Mouse (Mus musculus): ENCODE results near the gene Zscan26.
A peak's percentile ranks its signal among the peaks of the same experiment; 100 is the strongest.
"Not testable (repeated sequence)": the region's sequence is repeated elsewhere in the genome, so short reads cannot be mapped to it uniquely, and the experiment has no call there.

The Zscan26 gene

GRCm38 (mm10) chr13:21453449-21453848 is at the start of gene Zscan26:
Gene Zscan26 (minus strand): TSS chr13:21453730.
- peak; percentile 85 for DNase-seq (ENCODE audit: low spot score)

DNA sequence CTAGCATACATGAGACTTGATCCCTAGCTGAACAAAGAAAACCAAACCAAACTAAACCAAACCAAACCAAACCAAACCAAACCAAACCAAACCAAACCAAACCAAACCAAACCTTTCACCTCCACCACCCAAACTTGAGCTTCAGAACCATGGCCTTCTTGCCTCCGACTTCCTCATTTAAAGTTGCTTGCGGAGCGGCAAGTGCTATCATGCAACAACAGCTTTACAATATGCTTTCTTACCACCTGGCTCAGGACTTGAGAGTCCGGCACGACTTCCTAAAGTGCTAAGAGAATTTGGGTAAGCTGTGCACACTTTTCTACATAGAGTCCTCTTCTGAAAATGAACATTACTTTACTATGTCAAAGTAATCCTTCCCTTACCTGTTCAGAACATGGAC is 48.8 kb upstream of the Zscan26 start:
- DNase-seq (ENCODE audit: low spot score): no peak

DNA sequence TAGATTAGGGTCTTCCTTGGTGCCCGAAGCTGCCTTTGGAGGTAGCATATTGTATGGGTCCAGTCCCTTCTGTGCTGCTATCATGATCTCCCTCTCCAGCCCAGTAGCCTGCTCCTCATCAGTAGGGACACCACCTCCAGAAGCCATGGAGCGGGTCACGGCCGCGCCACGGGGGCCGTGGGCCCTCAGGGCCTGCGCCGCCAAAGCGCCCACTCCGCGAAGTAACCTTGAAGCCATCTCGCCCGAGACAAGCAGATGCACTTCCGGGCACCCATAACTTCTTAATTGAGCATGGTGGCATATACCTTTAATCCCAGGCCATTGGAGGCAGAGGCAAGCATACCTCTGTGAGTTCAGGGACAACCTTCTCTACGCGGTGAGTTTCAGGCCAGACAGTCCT is 47.7 kb upstream of the Zscan26 start, which contains the start of gene Gm11273:
Gene Gm11273, minus strand, starts transcription at position 237 of the 400 bp plus-strand sequence.
- not testable (repeated sequence) for DNase-seq (ENCODE audit: low spot score)

DNA sequence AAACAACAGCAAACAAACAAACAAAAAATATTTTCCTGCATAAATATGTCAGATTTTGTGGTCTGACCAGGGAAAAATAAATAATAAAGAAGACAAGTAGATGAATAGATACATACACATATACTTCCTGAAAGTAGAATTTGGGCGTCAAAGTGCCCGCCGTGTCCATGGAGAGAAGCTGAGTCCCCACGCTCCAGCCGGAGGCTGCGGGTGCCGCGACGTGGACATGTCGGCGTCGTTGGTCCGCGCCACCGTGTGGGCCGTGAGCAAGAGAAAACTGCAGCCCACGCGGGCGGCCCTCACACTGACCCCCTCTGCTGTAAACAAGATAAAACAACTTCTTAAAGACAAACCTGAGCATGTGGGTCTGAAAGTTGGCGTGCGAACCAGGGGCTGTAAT is 41.5 kb upstream of the Zscan26 start, which contains the start of gene AK157302:
Gene AK157302, plus strand, starts transcription at position 144 of the 400 bp plus-strand sequence.
- DNase-seq (ENCODE audit: low spot score): no peak

DNA sequence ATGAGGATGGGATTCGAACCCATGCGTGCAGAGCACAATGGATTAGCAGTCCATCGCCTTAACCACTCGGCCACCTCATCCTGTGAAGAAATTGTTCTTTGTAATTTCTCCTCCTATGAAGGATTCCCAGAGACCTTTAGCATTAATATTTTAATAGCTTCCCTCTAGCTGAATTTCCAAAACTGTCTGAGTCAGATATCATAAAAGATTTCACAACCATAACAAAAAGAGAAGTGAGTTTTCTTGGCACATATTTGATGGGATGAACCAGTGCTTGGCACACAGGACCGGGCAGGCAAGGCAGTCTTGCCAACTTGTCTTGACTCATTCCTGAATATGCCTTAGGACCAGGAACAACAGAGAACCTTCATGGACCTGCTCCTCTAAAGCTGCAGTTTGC is 39.3 kb upstream of the Zscan26 start:
- DNase-seq (ENCODE audit: low spot score): no peak

- no peak for DNase-seq (ENCODE audit: low spot score)
These were observed 33.4 kb upstream of the Zscan26 start for GRCm38 (mm10) chr13:21486881-21487280.

GRCm38 (mm10) chr13:21478759-21479670 is 25.5 kb upstream of the Zscan26 start, which contains the start of the genes Zkscan4 and Gm10065:
Gene Zkscan4 (plus strand): TSS chr13:21478907.
Gene Gm10065 (minus strand): TSS chr13:21479441.
- peak; percentile 79 for DNase-seq (ENCODE audit: low spot score)

GRCm38 (mm10) chr13:21472427-21472826 is 18.9 kb upstream of the Zscan26 start:
- no peak for DNase-seq (ENCODE audit: low spot score)

DNA sequence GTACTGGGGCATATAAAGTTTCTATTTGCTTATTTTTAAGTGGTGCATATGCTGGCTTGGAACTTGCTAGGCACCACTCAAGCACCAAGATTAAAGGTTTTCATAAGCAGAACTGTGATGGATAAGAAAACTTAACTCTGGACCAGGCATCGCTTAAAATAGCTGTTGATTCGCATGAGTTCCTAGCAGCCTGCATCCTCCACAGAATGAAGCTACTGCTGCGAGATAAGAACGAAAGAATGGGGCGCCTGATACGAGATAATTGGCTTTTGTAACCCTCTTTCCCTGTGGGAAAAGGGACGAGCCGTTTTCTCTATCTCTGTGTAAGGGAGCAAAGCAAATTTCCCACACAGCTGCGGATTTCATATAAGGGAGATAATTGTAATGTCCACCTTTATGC is 15.6 kb upstream of the Zscan26 start:
- DNase-seq (ENCODE audit: low spot score): no peak

DNA sequence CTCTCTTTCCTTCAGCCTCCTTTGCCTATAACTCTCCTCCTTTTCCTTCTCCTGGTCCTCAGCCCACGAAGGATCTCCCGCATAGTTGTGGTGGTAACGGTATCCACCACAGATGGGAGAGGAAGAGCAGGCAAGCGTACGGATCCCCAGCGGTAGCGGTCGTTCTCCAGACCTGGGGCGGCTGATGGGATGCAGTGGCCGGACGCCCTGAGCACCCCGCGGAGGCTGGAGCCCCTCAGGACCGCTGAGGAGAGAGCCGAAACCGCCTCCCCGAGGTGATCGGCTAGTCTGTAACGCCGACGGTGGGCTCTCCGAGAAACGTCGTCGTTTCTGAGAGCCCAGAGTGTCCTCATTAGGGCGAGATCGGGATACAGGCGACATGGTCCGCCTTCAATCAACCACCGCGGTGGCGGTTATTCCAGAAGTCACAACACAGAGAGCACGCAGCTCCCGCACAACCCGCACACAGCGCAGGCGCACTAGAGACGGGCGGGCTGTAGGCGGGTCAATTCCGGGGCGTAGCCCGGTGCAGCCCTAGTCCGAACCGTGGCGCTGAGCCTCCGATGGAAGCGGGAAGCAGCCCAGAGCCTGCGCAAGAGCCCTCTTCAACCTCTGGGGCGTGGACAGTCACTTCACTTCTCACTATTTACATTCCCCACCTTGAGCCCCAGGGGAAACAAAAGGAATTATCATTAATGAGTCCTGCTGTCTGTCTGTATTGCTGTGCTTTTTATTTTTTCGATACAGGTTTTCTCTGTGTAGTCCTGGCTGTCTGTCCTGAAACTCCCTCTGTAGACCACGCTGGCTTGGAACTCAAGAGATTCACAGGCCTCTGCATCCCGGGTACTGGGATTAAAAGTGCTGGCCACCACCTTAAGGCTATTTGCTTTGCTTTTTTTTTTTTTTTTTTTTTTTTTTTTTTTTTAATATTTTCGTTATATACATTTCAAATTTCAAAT is 14.8 kb upstream of the Zscan26 start, which contains the start of gene Nkapl:
Gene Nkapl, minus strand, starts transcription at position 449 of the 959 bp plus-strand sequence.
- DNase-seq (ENCODE audit: low spot score): no peak

DNA sequence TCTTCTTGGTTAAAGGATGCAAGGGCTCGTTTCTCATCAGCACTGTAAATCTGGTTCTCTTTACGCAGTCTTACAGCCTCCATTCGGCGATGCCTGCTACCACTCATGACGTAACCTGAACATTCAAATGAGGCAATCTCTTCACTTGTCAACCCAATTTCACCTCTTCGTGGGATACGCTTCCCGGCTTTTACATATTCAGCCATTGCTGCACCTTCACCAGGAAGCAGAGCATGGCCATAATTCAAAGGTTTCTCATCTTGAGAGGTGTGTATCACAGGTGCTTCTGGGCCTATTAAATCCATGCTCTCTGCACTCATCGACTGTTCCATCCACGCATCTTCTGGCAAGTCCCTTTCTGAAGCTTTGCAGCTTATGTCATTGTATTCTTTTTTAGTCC is 13.8 kb upstream of the Zscan26 start:
- DNase-seq (ENCODE audit: low spot score): no peak

GRCm38 (mm10) chr13:21462516-21462915 is 9.0 kb upstream of the Zscan26 start:
- DNase-seq (ENCODE audit: low spot score): not testable (repeated sequence)

DNA sequence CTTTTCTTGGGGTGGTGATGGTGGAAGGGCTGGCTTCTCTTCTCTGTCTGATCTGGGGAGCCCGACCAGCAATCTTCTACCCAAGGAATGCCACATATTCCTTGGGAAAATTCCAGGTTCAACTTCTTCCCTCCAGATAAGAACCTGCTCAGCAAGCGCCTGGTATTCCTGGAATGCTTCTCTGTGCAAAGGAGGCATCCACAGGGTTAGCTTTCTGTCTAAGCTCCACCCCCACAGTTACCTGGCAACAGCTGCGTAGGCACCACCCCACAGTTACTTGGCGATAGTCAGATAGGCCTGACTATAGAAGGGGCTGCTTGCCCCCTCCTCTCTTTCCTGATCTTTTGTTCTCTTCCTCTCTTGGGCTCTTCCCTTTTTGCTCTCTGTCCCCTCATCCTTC is 2.8 kb upstream of the Zscan26 start:
- no peak for DNase-seq (ENCODE audit: low spot score)

- no peak for DNase-seq (ENCODE audit: low spot score)
These were observed 603 bp upstream of the Zscan26 start for GRCm38 (mm10) chr13:21454133-21454532.

GRCm38 (mm10) chr13:21453042-21453441 is 488 bp downstream of the Zscan26 start:
- no peak for DNase-seq (ENCODE audit: low spot score)

DNA sequence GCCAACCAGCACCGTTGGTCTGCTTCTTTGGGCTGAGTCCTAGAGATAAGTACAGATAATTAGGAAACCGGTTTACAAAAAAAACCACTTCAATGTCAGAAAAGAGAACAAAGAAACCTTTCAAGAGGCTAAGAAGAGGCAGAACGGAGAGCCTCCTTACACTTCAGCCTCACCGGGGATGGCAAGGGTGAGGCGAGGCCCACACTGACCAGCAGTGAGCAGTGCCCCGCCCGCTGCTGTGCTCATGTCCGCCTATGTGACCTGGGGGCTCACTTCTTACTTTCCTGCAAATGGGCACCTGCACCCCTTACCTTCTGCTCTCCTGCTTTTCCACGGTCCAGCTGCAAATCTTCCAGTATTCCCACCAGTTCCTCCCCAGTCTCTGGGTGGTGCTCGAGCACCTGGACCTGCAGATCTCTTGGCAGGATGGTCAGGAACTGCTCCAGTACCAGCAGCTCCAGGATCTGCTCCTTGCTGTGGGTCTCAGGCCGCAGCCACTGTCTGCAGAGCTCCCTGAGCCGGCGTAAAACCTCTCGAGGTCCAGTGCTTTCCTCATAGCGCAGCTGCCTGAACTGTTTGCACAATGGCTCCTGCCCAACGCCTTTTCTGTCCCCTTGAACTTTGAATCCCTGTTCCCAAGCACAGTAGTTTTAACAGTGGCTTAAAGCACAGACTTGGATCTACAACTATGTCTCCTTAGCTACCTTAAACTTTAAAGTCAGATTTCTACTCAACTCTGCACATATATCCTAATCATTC is 5.5 kb downstream of the Zscan26 start:
- DNase-seq (ENCODE audit: low spot score): no peak

- DNase-seq (ENCODE audit: low spot score): no peak
These were observed 6.7 kb downstream of the Zscan26 start for GRCm38 (mm10) chr13:21446796-21447195.

DNA sequence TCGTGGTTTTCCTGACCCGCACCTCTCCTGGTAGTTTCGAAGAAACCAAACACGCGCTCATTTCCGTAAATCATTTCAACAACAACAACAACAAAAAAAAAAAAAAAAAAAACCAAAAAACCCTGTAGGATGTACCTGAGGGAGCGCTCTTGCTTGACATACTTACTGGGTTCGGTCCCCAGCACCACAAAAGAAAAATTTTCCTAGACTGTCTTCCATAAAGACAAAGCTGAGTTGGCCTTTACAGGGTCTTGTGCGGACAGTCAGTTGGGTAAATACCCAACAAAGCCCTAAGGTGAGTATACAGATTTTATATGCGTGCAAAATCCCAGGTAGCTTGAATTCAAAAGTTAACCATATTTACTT is 12.3 kb downstream of the Zscan26 start:
- DNase-seq (ENCODE audit: low spot score): no peak

DNA sequence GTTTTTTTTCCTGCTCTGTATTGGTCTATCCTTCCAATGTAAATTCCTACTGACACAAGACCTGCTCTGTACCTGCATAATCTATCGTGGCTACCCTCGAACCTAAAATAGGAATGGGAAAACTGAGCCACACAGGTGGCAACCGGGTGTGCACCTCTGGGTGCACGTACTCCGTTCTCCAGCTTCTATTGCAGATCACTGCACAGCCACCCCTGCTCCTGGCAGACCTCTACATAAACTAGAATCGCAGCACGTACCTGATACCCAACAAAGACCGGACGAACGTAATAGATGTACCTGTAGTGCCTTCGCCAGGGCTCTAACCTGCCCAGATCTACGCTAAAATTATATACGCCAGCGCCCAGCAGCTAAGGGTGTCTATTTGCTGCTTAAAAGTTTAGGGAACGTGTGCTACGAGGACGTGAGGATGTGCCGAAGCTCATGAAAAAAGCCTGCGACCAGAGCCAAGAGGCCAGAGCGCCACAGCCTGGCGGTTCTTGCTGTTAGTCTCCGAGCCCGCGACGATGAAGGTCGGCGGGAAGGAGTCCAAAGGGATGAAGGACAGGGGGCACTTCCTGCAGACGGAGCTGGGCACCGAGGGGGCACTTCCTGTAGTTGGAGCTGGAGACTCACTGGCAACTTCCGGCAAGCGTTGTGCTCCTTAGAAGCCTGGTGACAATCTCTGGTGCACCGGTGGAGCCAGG is 12.9 kb downstream of the Zscan26 start, which contains the start of gene Pgbd1:
Gene Pgbd1, minus strand, starts transcription at position 556 of the 704 bp plus-strand sequence.
- peak; percentile 16 for DNase-seq (ENCODE audit: low spot score)

DNA sequence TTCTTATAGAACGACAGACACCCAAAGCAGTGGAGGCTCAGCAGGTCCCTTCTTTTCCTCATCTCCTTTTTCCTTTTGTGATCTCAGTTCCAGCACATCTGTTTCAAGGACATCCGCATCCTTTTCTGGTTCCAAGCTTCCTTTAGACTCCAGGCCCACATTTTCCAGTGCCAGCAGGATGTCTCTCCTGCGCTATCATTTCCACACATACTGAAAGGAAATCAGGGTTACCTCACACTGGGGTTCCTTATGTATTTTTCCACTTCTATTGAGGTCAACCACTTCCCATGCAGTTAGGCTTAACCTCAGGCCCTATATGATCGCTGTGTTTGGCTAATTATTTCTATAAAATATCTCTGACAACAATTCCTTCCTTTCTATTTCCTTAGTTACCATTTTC is 18.1 kb downstream of the Zscan26 start:
- DNase-seq (ENCODE audit: low spot score): no peak

GRCm38 (mm10) chr13:21427631-21428030 is 25.9 kb downstream of the Zscan26 start:
- DNase-seq (ENCODE audit: low spot score): no peak
